Mouse (Mus musculus): Measurements from ENCODE around the gene Tagap1. TPM values are rescaled to one million over a fixed set of nuclear protein-coding genes. Genes with fewer than 3 reads are reported as not detected.
"Not testable (repeated sequence)": the region's sequence is repeated elsewhere in the genome, so short reads cannot be mapped to it uniquely, and the experiment has no call there.

The Tagap1 gene
- polyA plus RNA-seq, 1 experiment from 2014 or later = 54.5 TPM

GRCm38 (mm10) chr17:6979380-6979779 is 18.4 kb upstream of the Tagap1 start:
- not testable (repeated sequence) for H3K27ac ChIP-seq (replicated peaks); H3K36me3 ChIP-seq; H3K27me3 ChIP-seq (replicated peaks); H3K9me3 ChIP-seq (replicated peaks); H3K4me1 ChIP-seq; H3K9ac ChIP-seq (replicated peaks); ATAC-seq (ENCODE audit: low FRiP score)
- Histone ChIP-seq H3K4me3 (replicated peaks) (peak overlapping the region; percentile 52), H3K4me2 (peak overlapping the region; percentile 68)
- WGBS = 13% methylated on average over 5 of the region's 5 CpGs

- 1% methylated on average over 49 of the region's 68 CpGs for WGBS
- Histone ChIP-seq H3K9ac (replicated peaks) (peak within 1 kb of the TSS; percentile 51), H3K4me3 (replicated peaks) (peak within 1 kb of the TSS; percentile 52), H3K4me2 (peak within 1 kb of the TSS; percentile 68)
- not testable (repeated sequence) for H3K27ac ChIP-seq (replicated peaks); H3K36me3 ChIP-seq; H3K9me3 ChIP-seq (replicated peaks); H3K27me3 ChIP-seq (replicated peaks); H3K4me1 ChIP-seq
- peak; percentile 97 for ATAC-seq (ENCODE audit: low FRiP score)
These were observed 17.6 kb upstream of the Tagap1 start, which contains the start of gene Gm49721 for GRCm38 (mm10) chr17:6978287-6979248. Gene Gm49721 (plus strand): TSS chr17:6978904.

GRCm38 (mm10) chr17:6974985-6975384 is 14.0 kb upstream of the Tagap1 start:
- not testable (repeated sequence) for H3K4me1 ChIP-seq; H3K9me3 ChIP-seq (replicated peaks); H3K27me3 ChIP-seq (replicated peaks); H3K36me3 ChIP-seq; H3K9ac ChIP-seq (replicated peaks); H3K4me3 ChIP-seq (replicated peaks); H3K4me2 ChIP-seq; ATAC-seq (ENCODE audit: low FRiP score); H3K27ac ChIP-seq (replicated peaks)
- 59% methylated on average over 3 of the region's 3 CpGs for WGBS

- H3K4me2 ChIP-seq; H3K36me3 ChIP-seq; H3K9me3 ChIP-seq (replicated peaks); H3K27ac ChIP-seq (replicated peaks); H3K4me1 ChIP-seq; H3K27me3 ChIP-seq (replicated peaks); ATAC-seq (ENCODE audit: low FRiP score); H3K4me3 ChIP-seq (replicated peaks); H3K9ac ChIP-seq (replicated peaks): not testable (repeated sequence)
- 64% methylated on average over 4 of the region's 4 CpGs for WGBS
These were observed 12.0 kb upstream of the Tagap1 start for GRCm38 (mm10) chr17:6972836-6973396.

GRCm38 (mm10) chr17:6971238-6971637 is 10.3 kb upstream of the Tagap1 start:
- not testable (repeated sequence) for H3K27me3 ChIP-seq (replicated peaks); H3K36me3 ChIP-seq; H3K27ac ChIP-seq (replicated peaks); H3K9ac ChIP-seq (replicated peaks); H3K4me2 ChIP-seq; H3K4me1 ChIP-seq; H3K9me3 ChIP-seq (replicated peaks); H3K4me3 ChIP-seq (replicated peaks); ATAC-seq (ENCODE audit: low FRiP score)
- WGBS = 93% methylated on average over 8 of the region's 8 CpGs

- H3K36me3 ChIP-seq; H3K9ac ChIP-seq (replicated peaks); H3K27ac ChIP-seq (replicated peaks); H3K4me2 ChIP-seq; H3K9me3 ChIP-seq (replicated peaks); H3K4me3 ChIP-seq (replicated peaks); ATAC-seq (ENCODE audit: low FRiP score); H3K4me1 ChIP-seq; H3K27me3 ChIP-seq (replicated peaks): not testable (repeated sequence)
- 100% methylated on average over 1 of the region's 8 CpGs for WGBS
These were observed 9.4 kb upstream of the Tagap1 start, which contains the start of gene Rnaset2b for GRCm38 (mm10) chr17:6970334-6970733. Gene Rnaset2b (plus strand): TSS chr17:6970634.

GRCm38 (mm10) chr17:6967673-6968072 is 6.7 kb upstream of the Tagap1 start:
- no CpG with 5 or more reads among the region's 1 CpGs for WGBS
- not testable (repeated sequence) for H3K27me3 ChIP-seq (replicated peaks); H3K27ac ChIP-seq (replicated peaks)

GRCm38 (mm10) chr17:6965364-6965763 is 4.4 kb upstream of the Tagap1 start:
- H3K9me3 ChIP-seq (replicated peaks); H3K27ac ChIP-seq (replicated peaks); H3K4me2 ChIP-seq; H3K9ac ChIP-seq (replicated peaks); H3K27me3 ChIP-seq (replicated peaks); H3K36me3 ChIP-seq; H3K4me1 ChIP-seq; H3K4me3 ChIP-seq (replicated peaks); ATAC-seq (ENCODE audit: low FRiP score): not testable (repeated sequence)
- 14% methylated on average over 6 of the region's 6 CpGs for WGBS

More at GRCm38 (mm10) chr17:6967673-6968072, 6.7 kb upstream of the Tagap1 start:
- not testable (repeated sequence) for ATAC-seq (ENCODE audit: low FRiP score); H3K9me3 ChIP-seq (replicated peaks); H3K4me2 ChIP-seq; H3K9ac ChIP-seq (replicated peaks); H3K4me3 ChIP-seq (replicated peaks); H3K4me1 ChIP-seq; H3K36me3 ChIP-seq

- 75% methylated on average over 4 of the region's 4 CpGs for WGBS
- H3K27ac ChIP-seq (replicated peaks); H3K9ac ChIP-seq (replicated peaks); H3K4me2 ChIP-seq; ATAC-seq (ENCODE audit: low FRiP score); H3K9me3 ChIP-seq (replicated peaks); H3K36me3 ChIP-seq; H3K27me3 ChIP-seq (replicated peaks); H3K4me3 ChIP-seq (replicated peaks); H3K4me1 ChIP-seq: not testable (repeated sequence)
These were observed 2.0 kb upstream of the Tagap1 start for GRCm38 (mm10) chr17:6962936-6963335.

- H3K4me3 ChIP-seq (replicated peaks); H3K36me3 ChIP-seq; H3K4me2 ChIP-seq; H3K4me1 ChIP-seq; ATAC-seq (ENCODE audit: low FRiP score); H3K9me3 ChIP-seq (replicated peaks); H3K27me3 ChIP-seq (replicated peaks); H3K27ac ChIP-seq (replicated peaks); H3K9ac ChIP-seq (replicated peaks): not testable (repeated sequence)
- WGBS = 75% methylated on average over 3 of the region's 6 CpGs
These were observed 1.4 kb upstream of the Tagap1 start for GRCm38 (mm10) chr17:6962339-6962738.

GRCm38 (mm10) chr17:6961181-6962000 is 435 bp upstream of the Tagap1 start:
- H3K4me2 ChIP-seq = peak overlapping the region; percentile 50
- not testable (repeated sequence) for H3K9ac ChIP-seq (replicated peaks); H3K27me3 ChIP-seq (replicated peaks); H3K4me1 ChIP-seq; H3K9me3 ChIP-seq (replicated peaks); H3K36me3 ChIP-seq
- H3K27ac ChIP-seq (replicated peaks) = 0 out of 2 replicates have a peak overlapping the region, but pooled peaks have one; percentile 56
- H3K4me3 ChIP-seq (replicated peaks) = peak overlapping the region; percentile 31
- ATAC-seq (ENCODE audit: low FRiP score) = peak; percentile 97
- WGBS = 1% methylated on average over 16 of the region's 48 CpGs

All from neural tube, embryonic 15.5 days (tissue).